In genomic region chr13:19356720-19357119, GRCm38 (mm10) we compare ENCODE assay signal across 14 mouse cellular contexts. TPM values are rescaled to one million over a fixed set of nuclear protein-coding genes. Genes with fewer than 3 reads are reported as not detected.
DNase-seq lines count a peak whose midpoint lies in the region; ATAC-seq lines count a peak whose summit lies in the region.
"Had no signal": no experiment of that assay in that cellular context is flagged by ENCODE, and none has a peak within 500 bp of the region (broad histone marks: within the 10 kb centered on the region; RNA-seq: fewer than 3 reads in every experiment).

No protein-coding gene starts in this region.

- no peak overlapping the region for H3K27ac ChIP-seq in hindbrain, embryonic 12.5 days
- no peak overlapping the region for H3K27ac ChIP-seq in hindbrain, embryonic 10.5 days
- H3K27ac ChIP-seq in neural tube, embryonic 14.5 days (ENCODE audit: low read depth, low read length) = no peak overlapping the region
- H3K27ac ChIP-seq: limb, embryonic 15.5 days had no signal

- no peaks in the 10 kb centered on the region for H3K9me3 ChIP-seq in hindbrain, embryonic 12.5 days (replicated peaks)
- H3K9me3 ChIP-seq in hindbrain, embryonic 10.5 days = no peaks in the 10 kb centered on the region
- H3K9me3 ChIP-seq in neural tube, embryonic 14.5 days (ENCODE audit: control insufficient read depth, low read length) = no peaks in the 10 kb centered on the region
- H3K9me3 ChIP-seq: limb, embryonic 15.5 days had no signal

- no peak overlapping the region for H3K9ac ChIP-seq in hindbrain, embryonic 12.5 days
- H3K9ac ChIP-seq in neural tube, embryonic 14.5 days (replicated peaks; ENCODE audit: low read depth, low read length) = no peak overlapping the region
- H3K9ac ChIP-seq: limb, embryonic 15.5 days; lung, embryonic 14.5 days had no signal

- peaks cover 3% of the 10 kb centered on the region; the same call in 1 of the 2 replicates for H3K4me1 ChIP-seq in hindbrain, embryonic 12.5 days
- H3K4me1 ChIP-seq in hindbrain, embryonic 10.5 days (replicated peaks) = no peaks in the 10 kb centered on the region
- H3K4me1 ChIP-seq in neural tube, embryonic 14.5 days (ENCODE audit: control insufficient read depth, insufficient read depth, low read length) = no peaks in the 10 kb centered on the region
- H3K4me1 ChIP-seq: limb, embryonic 15.5 days had no signal

- no peak overlapping the region for H3K4me3 ChIP-seq in hindbrain, embryonic 12.5 days
- no peak overlapping the region for H3K4me3 ChIP-seq in hindbrain, embryonic 10.5 days
- no peak overlapping the region for H3K4me3 ChIP-seq in neural tube, embryonic 14.5 days (ENCODE audit: low read depth, low read length)
- H3K4me3 ChIP-seq: limb, embryonic 15.5 days had no signal

- no peak for DNase-seq in hindbrain, embryonic 10.5 days (ENCODE audit: low spot score)
- DNase-seq in CD4-positive, CD25-positive, alpha-beta regulatory T cell, adult 2 months (ENCODE audit: low read depth, low spot score) = peak; percentile 20
- DNase-seq in right cerebral cortex, adult 2 months (ENCODE audit: low spot score in 2 of 2) = no peak
- no peak for DNase-seq in embryo, embryonic 10 days (ENCODE audit: low spot score)
- DNase-seq: cerebellum, adult 2 months; heart, postnatal 36 days; layer of hippocampus, adult 9-11 months; lung, embryonic 14.5 days had no signal

- H3K27me3 ChIP-seq in hindbrain, embryonic 12.5 days = no peaks in the 10 kb centered on the region
- no peaks in the 10 kb centered on the region for H3K27me3 ChIP-seq in hindbrain, embryonic 10.5 days (ENCODE audit: insufficient read depth, poor library complexity, severe bottlenecking)
- H3K27me3 ChIP-seq in neural tube, embryonic 14.5 days (ENCODE audit: control insufficient read depth, insufficient read depth, low read length) = no peaks in the 10 kb centered on the region
- H3K27me3 ChIP-seq: CH12.LX; limb, embryonic 15.5 days; Patski had no signal

- WGBS in hindbrain, embryonic 12.5 days = 73% methylated on average over 5 of the region's 5 CpGs
- 69% methylated on average over 5 of the region's 5 CpGs for WGBS in hindbrain, embryonic 10.5 days
- WGBS in neural tube, embryonic 14.5 days = 68% methylated on average over 5 of the region's 5 CpGs

- no peak overlapping the region for H3K4me2 ChIP-seq in hindbrain, embryonic 12.5 days (replicated peaks)
- H3K4me2 ChIP-seq in neural tube, embryonic 14.5 days (ENCODE audit: low read depth, low read length) = no peak overlapping the region
- H3K4me2 ChIP-seq: limb, embryonic 15.5 days; lung, embryonic 14.5 days had no signal

- H3K36me3 ChIP-seq in hindbrain, embryonic 12.5 days = peaks cover 26% of the 10 kb centered on the region
- H3K36me3 ChIP-seq in hindbrain, embryonic 10.5 days = peaks cover 31% of the 10 kb centered on the region
- peaks cover 7% of the 10 kb centered on the region; the same call in 1 of the 2 replicates for H3K36me3 ChIP-seq in neural tube, embryonic 14.5 days (ENCODE audit: control insufficient read depth, insufficient read depth, low read length)

- peak; percentile 26; the same call in 1 of the 2 replicates for ATAC-seq in hindbrain, embryonic 12.5 days (ENCODE audit: low FRiP score)
- peak; percentile 12 for ATAC-seq in activated CD4-positive, CD25-positive, alpha-beta regulatory T cell, adult 4 months
- ATAC-seq in neural tube, embryonic 14.5 days (ENCODE audit: low read depth) = peak; percentile 57; the same call in 1 of the 2 replicates
- ATAC-seq: Patski had no signal

RNA-seq across cellular contexts. Expression of gene Stard3nl, which starts 38.9 kb away (rescaled TPM):
- 143 and 156 TPM in 2 replicates for polyA plus RNA-seq in hindbrain, embryonic 12.5 days (2016; fragmentation: Nextera tagmentation; extraction: Ambion mirVana)
- polyA plus RNA-seq in hindbrain, embryonic 10.5 days (2016; fragmentation: Nextera tagmentation; extraction: Ambion mirVana) = 111 and 128 TPM in 2 replicates
- polyA plus RNA-seq in activated CD4-positive, CD25-positive, alpha-beta regulatory T cell, adult 4 months (2017; shearing (Covaris generic)) = 10 to 100 TPM; 59.4 to 61.0 TPM
- 220 and 225 TPM in 2 replicates for polyA plus RNA-seq in neural tube, embryonic 14.5 days (2014; fragmentation: Nextera tagmentation; extraction: Ambion mirVana)
